Mouse (Mus musculus): ENCODE measurements around the gene Znrf1. TPM values are rescaled to one million over a fixed set of nuclear protein-coding genes. Genes with fewer than 3 reads are reported as not detected.

Znrf1 gene
- polyA plus RNA-seq, 1 experiment from 2014 or later: 55.3 TPM

- POLR2A ChIA-PET: no interaction called here
- no peak for TF ChIP-seq CTCF (IDR thresholded peaks at IDR 0.05)
- in situ Hi-C loops (cut with MboI; ENCODE audit: low pct_unique_long_range_greater_than_20kb): no loop called here
- CTCF ChIA-PET: no interaction called here
- no peaks in the 10 kb centered on the region for H3K27me3 ChIP-seq
- DNase-seq (ENCODE audit: low read depth, low spot score) (no peak), ATAC-seq (no peak)
These were observed 25.5 kb upstream of the Znrf1 start for GRCm38 (mm10) chr8:111510401-111510800.

DNA sequence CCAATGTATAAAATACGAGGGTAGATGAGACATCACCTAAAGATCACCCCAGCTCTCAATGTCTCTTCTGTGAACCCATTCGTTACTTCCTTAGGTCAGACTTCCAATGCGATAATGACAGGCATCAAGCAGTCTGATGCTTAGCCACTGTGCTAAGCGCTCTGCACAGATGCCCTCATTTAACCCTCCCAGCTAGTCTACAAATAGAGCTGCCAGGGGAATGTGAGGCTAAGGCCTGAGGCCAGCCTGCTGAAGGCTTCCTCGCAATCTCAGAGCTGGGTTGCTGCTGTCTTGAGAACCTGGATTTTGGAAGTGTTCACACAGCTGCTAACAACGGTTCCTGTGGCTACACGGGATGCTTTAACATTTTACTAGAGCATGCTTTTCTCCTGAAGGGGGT is 23.0 kb upstream of the Znrf1 start:
- CTCF ChIA-PET: no interaction called here
- in situ Hi-C loops (cut with MboI; ENCODE audit: low pct_unique_long_range_greater_than_20kb): no loop called here
- no peak for DNase-seq (ENCODE audit: low read depth, low spot score)

GRCm38 (mm10) chr8:111513446-111513845 is 22.5 kb upstream of the Znrf1 start:
- ChIA-PET CTCF (no interaction called here), POLR2A (interaction anchor here (0.9 kb wide), 1 partner anchor 45 kb away, joined by 8 read pairs; no protein-coding TSS in a partner anchor)
- ATAC-seq: no peak
- no peak for TF ChIP-seq CTCF (IDR thresholded peaks at IDR 0.05)
- in situ Hi-C loops (cut with MboI; ENCODE audit: low pct_unique_long_range_greater_than_20kb): no loop called here
- no peaks in the 10 kb centered on the region for H3K27me3 ChIP-seq
- no peak for DNase-seq (ENCODE audit: low read depth, low spot score)

More for the DNA sequence above, 23.0 kb upstream of the Znrf1 start:
- POLR2A ChIA-PET: interaction anchor here (0.6 kb wide), 2 partner anchors 131 to 184 kb away, joined by 3 to 7 read pairs; no protein-coding TSS in a partner anchor
- H3K27me3 ChIP-seq: no peaks in the 10 kb centered on the region
- TF ChIP-seq CTCF (IDR thresholded peaks at IDR 0.05): no peak
- ATAC-seq: no peak

DNA sequence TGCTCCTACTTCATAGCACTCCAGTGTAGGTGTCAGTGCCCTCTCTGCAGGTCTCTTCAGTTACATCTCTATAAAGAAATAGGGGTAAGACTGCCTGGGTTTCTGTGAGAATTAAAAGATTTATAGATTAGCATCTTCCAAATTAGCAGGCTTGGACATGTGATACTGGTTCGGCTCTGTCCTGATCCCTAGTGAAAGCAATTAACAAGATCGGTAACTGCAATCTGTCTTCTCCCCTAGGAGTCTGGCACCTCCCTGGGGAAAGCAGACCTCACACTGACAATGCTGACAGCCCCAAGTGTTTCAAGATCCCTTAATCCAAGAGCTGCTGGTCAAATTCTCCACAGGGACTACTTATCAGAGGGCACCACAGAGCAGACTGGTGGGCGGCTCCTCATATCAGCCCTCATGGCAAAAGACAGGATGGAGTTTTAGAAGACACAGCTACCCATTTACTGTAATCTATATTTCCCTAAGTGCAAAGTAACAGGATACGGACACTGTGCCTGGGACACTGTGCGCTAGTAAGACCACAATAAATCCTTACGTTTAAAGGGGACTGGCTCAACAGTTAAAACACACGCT is 19.4 kb upstream of the Znrf1 start:
- DNase-seq (ENCODE audit: low read depth, low spot score) (no peak), ATAC-seq (no peak)
- H3K27me3 ChIP-seq: no peaks in the 10 kb centered on the region
- in situ Hi-C loops (cut with MboI; ENCODE audit: low pct_unique_long_range_greater_than_20kb): no loop called here
- ChIA-PET CTCF (interaction anchor here (3.5 kb wide), 1 partner anchor 9 kb away, joined by 9 read pairs; no protein-coding TSS in a partner anchor), POLR2A (no interaction called here)
- no peak for TF ChIP-seq CTCF (IDR thresholded peaks at IDR 0.05)

GRCm38 (mm10) chr8:111517466-111517865 is 18.4 kb upstream of the Znrf1 start:
- ChIA-PET CTCF (interaction anchor here (3.5 kb wide), 1 partner anchor 10 kb away, joined by 9 read pairs; no protein-coding TSS in a partner anchor), POLR2A (no interaction called here)
- H3K27me3 ChIP-seq: no peaks in the 10 kb centered on the region
- no peak for DNase-seq (ENCODE audit: low read depth, low spot score)
- in situ Hi-C loops (cut with MboI; ENCODE audit: low pct_unique_long_range_greater_than_20kb): no loop called here
- TF ChIP-seq CTCF (IDR thresholded peaks at IDR 0.05): no peak
- no peak for ATAC-seq

GRCm38 (mm10) chr8:111521713-111522429 is 14.0 kb upstream of the Znrf1 start, which contains the start of gene Wdr59:
Gene Wdr59, minus strand, starts transcription at chr8:111522092.
- POLR2A ChIA-PET: interaction anchor here (0.5 kb wide), 1 partner anchor 10 kb away, joined by 3 read pairs; no protein-coding TSS in a partner anchor
- DNase-seq (ENCODE audit: low read depth, low spot score): peak; percentile 94
- in situ Hi-C loops (cut with MboI; ENCODE audit: low pct_unique_long_range_greater_than_20kb): no loop called here
- H3K27me3 ChIP-seq: no peaks in the 10 kb centered on the region
- peak; percentile 93 for ATAC-seq
- CTCF ChIA-PET: interaction anchor here (0.9 kb wide), 2 partner anchors 10 to 43 kb away, joined by 3 read pairs; no protein-coding TSS in a partner anchor
- no peak for TF ChIP-seq CTCF (IDR thresholded peaks at IDR 0.05)

DNA sequence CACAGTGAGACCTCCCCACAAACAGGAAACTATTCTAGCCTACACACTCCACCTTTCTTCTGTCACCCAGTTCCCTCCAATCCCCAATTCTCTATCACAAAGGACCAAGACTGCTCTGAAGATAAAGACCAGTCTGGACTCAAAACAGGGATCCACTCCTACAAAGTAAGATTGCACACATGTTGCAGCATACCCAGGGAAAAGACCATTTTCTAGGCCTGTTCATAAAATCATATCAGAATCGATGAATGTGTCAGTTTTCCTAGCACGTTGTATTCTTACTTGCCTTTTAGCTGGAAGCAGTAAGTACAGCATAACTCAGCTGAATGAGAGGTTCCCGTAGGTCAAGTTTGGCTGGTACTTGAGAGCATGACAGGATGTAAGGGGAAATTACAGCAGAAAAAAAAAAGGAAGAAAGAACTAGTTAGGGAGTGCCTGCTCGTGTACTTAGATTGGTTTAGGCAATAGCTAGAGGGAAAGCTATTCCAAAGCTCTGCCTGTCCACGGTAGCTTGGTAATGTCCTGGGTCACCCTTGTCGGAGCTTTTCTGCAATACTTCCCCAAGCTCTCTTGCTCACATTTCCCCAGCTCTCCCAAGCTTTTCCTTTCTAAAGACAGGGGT is 9.4 kb upstream of the Znrf1 start:
- ChIA-PET POLR2A (no interaction called here), CTCF (no interaction called here)
- in situ Hi-C loops (cut with MboI; ENCODE audit: low pct_unique_long_range_greater_than_20kb): loop anchor here (5.0 kb wide), 1 partner anchor 184 kb away; no protein-coding TSS in a partner anchor
- no peak for TF ChIP-seq CTCF (IDR thresholded peaks at IDR 0.05)
- no peak for DNase-seq (ENCODE audit: low read depth, low spot score)
- ATAC-seq: no peak
- no peaks in the 10 kb centered on the region for H3K27me3 ChIP-seq

GRCm38 (mm10) chr8:111527149-111527548 is 8.7 kb upstream of the Znrf1 start:
- DNase-seq (ENCODE audit: low read depth, low spot score) (no peak), ATAC-seq (no peak)
- ChIA-PET POLR2A (no interaction called here), CTCF (no interaction called here)
- no peak for TF ChIP-seq CTCF (IDR thresholded peaks at IDR 0.05)
- no peaks in the 10 kb centered on the region for H3K27me3 ChIP-seq
- in situ Hi-C loops (cut with MboI; ENCODE audit: low pct_unique_long_range_greater_than_20kb): loop anchor here (5.0 kb wide), 1 partner anchor 185 kb away; no protein-coding TSS in a partner anchor

DNA sequence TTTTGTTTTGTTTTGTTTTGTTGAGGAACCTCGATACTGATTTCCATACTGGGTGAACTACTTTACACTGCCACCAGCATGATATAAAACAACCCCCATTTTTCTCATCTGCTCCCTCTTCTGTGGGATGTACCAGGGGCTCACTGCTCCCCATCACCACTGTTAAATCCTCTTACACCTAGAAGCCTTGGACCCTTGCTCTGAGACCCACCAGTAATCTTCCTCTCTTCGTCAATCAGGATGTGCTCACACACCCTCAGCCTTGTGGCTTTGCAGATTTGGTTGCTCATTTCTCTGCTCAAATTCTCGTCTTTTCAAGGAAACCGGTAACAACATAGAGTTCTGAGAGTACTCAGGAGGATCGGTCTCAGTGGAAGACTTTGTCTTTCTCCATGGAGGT is 7.8 kb upstream of the Znrf1 start:
- ATAC-seq (no peak), DNase-seq (ENCODE audit: low read depth, low spot score) (no peak)
- ChIA-PET POLR2A (no interaction called here), CTCF (no interaction called here)
- H3K27me3 ChIP-seq: no peaks in the 10 kb centered on the region
- TF ChIP-seq CTCF (IDR thresholded peaks at IDR 0.05): no peak
- in situ Hi-C loops (cut with MboI; ENCODE audit: low pct_unique_long_range_greater_than_20kb): loop anchor here (5.0 kb wide), 1 partner anchor 186 kb away; no protein-coding TSS in a partner anchor

- no peak for TF ChIP-seq CTCF (IDR thresholded peaks at IDR 0.05)
- in situ Hi-C loops (cut with MboI; ENCODE audit: low pct_unique_long_range_greater_than_20kb): loop anchor here (5.0 to 10.0 kb wide), 3 partner anchors 81 to 304 kb away; no protein-coding TSS in a partner anchor
- DNase-seq (ENCODE audit: low read depth, low spot score) (no peak), ATAC-seq (no peak)
- H3K27me3 ChIP-seq: no peaks in the 10 kb centered on the region
- CTCF ChIA-PET: interaction anchor here (1.1 to 1.4 kb wide), 2 partner anchors 9 to 131 kb away, joined by 3 read pairs; partner anchors contain the start of gene Wdr59
- POLR2A ChIA-PET: interaction anchor here (0.6 kb wide), 1 partner anchor 116 kb away, joined by 5 read pairs; no protein-coding TSS in a partner anchor
These were observed 4.7 kb upstream of the Znrf1 start for GRCm38 (mm10) chr8:111531191-111531590.

Measured in Patski (cell line).